Mouse (Mus musculus) Patski (cell line): Measurements from ENCODE around the gene Kap. TPM values are rescaled to one million over a fixed set of nuclear protein-coding genes. Genes with fewer than 3 reads are reported as not detected.

ENCODE experiments used
- ATAC-seq: fragments of 100-300 bp; one replicate; pipeline ENCODE4 v1.8.0; 2021
- CTCF ChIA-PET: fragments of 350-600 bp; sonication (Branson Sonifier 250); formaldehyde crosslinking; loops from one replicate; lab custom pipeline; 2022; ENCODE audit warnings: inconsistent platforms; lab: Charles Lee
- POLR2A ChIA-PET: fragments of 350-600 bp; sonication (Branson Sonifier 250); formaldehyde crosslinking; loops from one replicate; lab custom pipeline; 2022; ENCODE audit warnings: antibody characterized with exemption, inconsistent platforms; lab: Charles Lee
- DNase-seq: peaks from one replicate; pipeline ENCODE4 v3.0.0-alpha.2; 2011; ENCODE audit warnings: low read depth, low spot score
- H3K27me3 ChIP-seq: fragments of 371-371 bp; one replicate; pipeline ENCODE4 v1.5.1; 2021
- CTCF ChIP-seq: fragments of 100-300 bp; IDR thresholded peaks from one replicate; pipeline ENCODE4 v1.5.1; 2021
- in situ Hi-C: fragments of 300-500 bp; cut with MboI; formaldehyde crosslinking; loops from 3 replicates; pipeline ENCODE4 v1.11.1; 2018; ENCODE audit warnings: low pct_unique_long_range_greater_than_20kb, mixed read lengths
- polyA plus RNA-seq: library from polyadenylated mRNA; unstranded; gene quantifications from one replicate; pipeline ENCODE4 v1.2.3, GENCODE M21; 2021

The Kap gene
- polyA plus RNA-seq, 1 experiment from 2014 or later = not detected

DNA sequence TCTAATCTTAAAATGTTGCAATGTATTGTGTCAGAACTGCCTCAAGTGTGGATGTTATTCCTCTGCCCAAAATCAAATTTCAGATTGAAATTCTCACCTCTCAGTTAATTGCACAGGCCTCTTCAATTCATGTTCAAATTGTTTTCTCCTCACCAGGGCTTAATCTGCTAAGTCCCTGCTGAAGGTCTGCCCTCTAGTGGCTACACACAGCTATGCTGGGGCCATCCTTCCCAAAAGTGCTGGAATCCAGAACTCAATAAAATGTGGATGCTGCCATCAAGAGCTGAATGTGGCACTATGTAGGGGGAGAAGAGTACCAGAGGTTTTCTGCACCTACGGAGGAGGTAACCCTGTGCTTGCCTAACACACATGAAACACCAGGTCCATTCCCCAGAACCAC, 41.2 kb downstream of the Kap start:
- no peak for DNase-seq
- in situ Hi-C loops = no loop called here
- POLR2A ChIA-PET = no interaction called here

More for the DNA sequence above, 41.2 kb downstream of the Kap start:
- ATAC-seq = no peak
- no peaks in the 10 kb centered on the region for H3K27me3 ChIP-seq
- CTCF ChIA-PET = no interaction called here
- peak; percentile 47 for TF ChIP-seq CTCF

Other genes starting within 250 kb of the Kap start
- gene Etv6, start 181.9 kb upstream of the Kap start, polyA plus RNA-seq = 23.5 TPM